In genomic region chr3:88831177-88832121, GRCm38 (mm10) we compare ENCODE assay signal across 8 mouse cellular contexts. TPM values are rescaled to one million over a fixed set of nuclear protein-coding genes. Genes with fewer than 3 reads are reported as not detected.
DNase-seq lines count a peak whose midpoint lies in the region; ATAC-seq and TF ChIP-seq lines count a peak whose summit lies in the region.
"Not testable (repeated sequence)": the region's sequence is repeated elsewhere in the genome, so short reads cannot be mapped to it uniquely, and the experiment has no call there.

No protein-coding gene starts in this region.

- DNase-seq in adrenal gland, adult 18-20 months (ENCODE audit: low spot score in 2 of 2): peak; percentile 31 to 42
- peak; percentile 76 for DNase-seq in embryo, embryonic 11 days
- DNase-seq in gastrocnemius, postnatal 25 days: peak; percentile 44
- peak; percentile 85 for DNase-seq in induced T-regulatory cell, adult 2 months (ENCODE audit: low read depth)
- DNase-seq in left cerebral cortex, adult 11 months (ENCODE audit: low spot score): peak; percentile 84
- DNase-seq in lung, postnatal 0 days (ENCODE audit: low spot score): peak; percentile 61
- peak; percentile 34 for DNase-seq in ovary, adult 18-20 months (ENCODE audit: low spot score)
- DNase-seq in thymus, adult 2 months: peak; percentile 25

- not testable (repeated sequence) for TF ChIP-seq CTCF in lung, postnatal 0 days (IDR thresholded peaks at IDR 0.05); thymus, adult 2 months (IDR thresholded peaks at IDR 0.05; ENCODE audit: borderline replicate concordance, control insufficient read depth, extremely low read depth, insufficient read depth, low read length, poor library complexity)

- H3K27ac ChIP-seq in lung, postnatal 0 days (ENCODE audit: low read length): not testable (repeated sequence)
- H3K27ac ChIP-seq in thymus, adult 2 months (ENCODE audit: control insufficient read depth, insufficient read depth, low read length): peak overlapping the region; percentile 34; the same call in 1 of the 2 replicates

- peak; percentile 80 for ATAC-seq in lung, postnatal 0 days

- TF ChIP-seq EP300 in lung, postnatal 0 days (IDR thresholded peaks at IDR 0.05): not testable (repeated sequence)

- H3K36me3 ChIP-seq in lung, postnatal 0 days (ENCODE audit: insufficient read depth, low read length); thymus, adult 2 months (ENCODE audit: control insufficient read depth, insufficient read depth, low read length): not testable (repeated sequence)

- H3K4me3 ChIP-seq in lung, postnatal 0 days (ENCODE audit: low read depth, low read length): peak overlapping the region; percentile 20
- H3K4me3 ChIP-seq in thymus, adult 2 months (ENCODE audit: control insufficient read depth, insufficient read depth, low read length): peak overlapping the region; percentile 37

- H3K4me1 ChIP-seq in lung, postnatal 0 days (ENCODE audit: insufficient read depth, low read depth, low read length); thymus, adult 2 months (replicated peaks; ENCODE audit: control insufficient read depth, insufficient read depth, low read length): not testable (repeated sequence)

- H3K4me2 ChIP-seq in lung, postnatal 0 days (replicated peaks; ENCODE audit: low read depth, low read length): peak overlapping the region; percentile 40

- not testable (repeated sequence) for H3K9me3 ChIP-seq in lung, postnatal 0 days (ENCODE audit: low read length)

- not testable (repeated sequence) for TF ChIP-seq POLR2A in thymus, adult 2 months (IDR thresholded peaks at IDR 0.05; ENCODE audit: control insufficient read depth, extremely low read depth, insufficient read depth, low read length, poor library complexity)

- not testable (repeated sequence) for H3K9ac ChIP-seq in lung, postnatal 0 days (replicated peaks; ENCODE audit: low read depth)

- H3K27me3 ChIP-seq in lung, postnatal 0 days (replicated peaks; ENCODE audit: insufficient read depth, low read length); thymus, adult 2 months (ENCODE audit: control insufficient read depth, insufficient read depth, low read length): not testable (repeated sequence)

- WGBS in lung, postnatal 0 days: 5% methylated on average over 15 of the region's 28 CpGs
- 32% methylated on average over 23 of the region's 28 CpGs for WGBS in thymus, adult 2 months

RNA-seq across cellular contexts. Expression of gene Gon4l, which starts 3.6 kb away (rescaled TPM):
- 10 to 100 TPM; 25.2 to 27.4 TPM for total RNA-seq in adrenal gland, adult 18-20 months (2021)
- 10 to 100 TPM; 11.7 to 12.4 TPM for total RNA-seq in gastrocnemius, postnatal 25 days (2021)
- 4.6 and 5.0 TPM in 2 replicates for polyA plus RNA-seq in lung, postnatal 0 days (2015; fragmentation: Nextera tagmentation; extraction: Ambion mirVana)
- polyA plus RNA-seq in thymus, adult 2 months (2012; rRNA removed): 25.1 and 26.5 TPM in 2 replicates

RNA-seq across cellular contexts. Expression of gene Syt11, which starts 56.5 kb away (rescaled TPM):
- total RNA-seq in adrenal gland, adult 18-20 months (2021): 1 to 10 TPM; 8.3 to 10.0 TPM
- 1 to 10 TPM; 3.1 to 3.7 TPM for total RNA-seq in gastrocnemius, postnatal 25 days (2021)
- 4.9 and 5.6 TPM in 2 replicates for polyA plus RNA-seq in lung, postnatal 0 days (2015; fragmentation: Nextera tagmentation; extraction: Ambion mirVana)
- 3.2 and 3.5 TPM in 2 replicates for polyA plus RNA-seq in thymus, adult 2 months (2012; rRNA removed)

Comparison
In these comparisons a context has a peak if more than half of its experiments do, and no peak if none do; other contexts are left out.
1. DNase-seq: peak in every context shown above with its lines; median percentile 85 in induced T-regulatory cell, adult 2 months; 84 in left cerebral cortex, adult 11 months; 76 in embryo, embryonic 11 days; 61 in lung, postnatal 0 days; 44 in gastrocnemius, postnatal 25 days; 36 in adrenal gland, adult 18-20 months; 34 in ovary, adult 18-20 months; 25 in thymus, adult 2 months.